Mouse (Mus musculus) limb, embryonic 14.5 days (tissue): Measurements from ENCODE around the gene Tmem230. TPM values are rescaled to one million over a fixed set of nuclear protein-coding genes. Genes with fewer than 3 reads are reported as not detected.

Experiments used
- ATAC-seq: fragments of 200-750 bp; cut with Nextera tagmentation; 2 replicates; pipeline ENCODE4 v1.8.0; 2017; ENCODE audit warnings: low read depth, moderate number of reproducible peaks, moderate TSS enrichment; ENCODE audit not compliant: low FRiP score
- DNase-seq: peaks from one replicate; pipeline ENCODE4 v3.0.0-alpha.2; 2015; ENCODE audit warnings: low spot score
- H3K27ac ChIP-seq: fragments of 300-500 bp; sonication (generic); replicated peaks from 2 replicates; pipeline ENCODE4 v1.5.1; 2014; ENCODE audit warnings: low read depth, mild to moderate bottlenecking, low read length, moderate library complexity, mixed read lengths
- H3K27me3 ChIP-seq: fragments of 300-500 bp; sonication (generic); 2 replicates; pipeline ENCODE4 v1.6.1; 2014; ENCODE audit warnings: low read length, mixed read lengths; ENCODE audit not compliant: control insufficient read depth, insufficient read depth
- H3K36me3 ChIP-seq: fragments of 300-500 bp; sonication (generic); 2 replicates; pipeline ENCODE4 v1.6.1; 2014; ENCODE audit warnings: mild to moderate bottlenecking, low read length, moderate library complexity, mixed read lengths; ENCODE audit not compliant: control insufficient read depth, insufficient read depth
- H3K4me1 ChIP-seq: fragments of 300-500 bp; sonication (generic); 2 replicates; pipeline ENCODE4 v1.6.1; 2014; ENCODE audit warnings: antibody characterized with exemption, low read length, mixed read lengths; ENCODE audit not compliant: control insufficient read depth, insufficient read depth
- H3K4me2 ChIP-seq: fragments of 300-500 bp; sonication (generic); replicated peaks from 2 replicates; pipeline ENCODE4 v1.6.1; 2014; ENCODE audit warnings: low read depth, mild to moderate bottlenecking, low read length, moderate library complexity; ENCODE audit not compliant: severe bottlenecking
- H3K4me3 ChIP-seq: fragments of 300-500 bp; sonication (generic); replicated peaks from 2 replicates; pipeline ENCODE4 v1.5.1; 2014; ENCODE audit warnings: low read length
- H3K9ac ChIP-seq: fragments of 300-500 bp; sonication (generic); 2 replicates; pipeline ENCODE4 v1.6.1; 2014; ENCODE audit warnings: mild to moderate bottlenecking, low read depth, low read length, moderate library complexity; ENCODE audit not compliant: severe bottlenecking
- H3K9me3 ChIP-seq: fragments of 300-500 bp; sonication (generic); 2 replicates; pipeline ENCODE4 v1.6.1; 2016; ENCODE audit warnings: low read length; ENCODE audit not compliant: control insufficient read depth
- POLR2A ChIP-seq: fragments of 200-500 bp; IDR thresholded peaks from 2 replicates; pipeline ENCODE4 v1.8.0; 2012; ENCODE audit warnings: inconsistent platforms, mild to moderate bottlenecking, moderate library complexity, borderline replicate concordance; ENCODE audit not compliant: insufficient read depth, insufficient read length; ENCODE audit errors: extremely low read depth
- WGBS: fragments of 180-500 bp; shearing (Covaris S2); extraction: QIAGEN DNeasy Blood & Tissue Kit; methylation state at CpG from one replicate; pipeline ENCODE4 v1.1.7; 2014; 5-methylcytosine and 5-hydroxymethylcytosine counted together
- polyA plus RNA-seq, 2 experiments: library from polyadenylated mRNA; depleted of rRNA in 1 of 2; stranded (reverse) in 1 of 2; unstranded in 1 of 2; fragments of >200 nt; fragmentation: Nextera tagmentation in 1 of 2; extraction: Ambion mirVana in 1 of 2; gene quantifications; 2 replicates each; pipeline versions ENCODE4 v1.2.1 to v1.2.3; 2012 to 2014

Tmem230 gene
- polyA plus RNA-seq, 2 experiments = 47.2 to 69.4 TPM

DNA sequence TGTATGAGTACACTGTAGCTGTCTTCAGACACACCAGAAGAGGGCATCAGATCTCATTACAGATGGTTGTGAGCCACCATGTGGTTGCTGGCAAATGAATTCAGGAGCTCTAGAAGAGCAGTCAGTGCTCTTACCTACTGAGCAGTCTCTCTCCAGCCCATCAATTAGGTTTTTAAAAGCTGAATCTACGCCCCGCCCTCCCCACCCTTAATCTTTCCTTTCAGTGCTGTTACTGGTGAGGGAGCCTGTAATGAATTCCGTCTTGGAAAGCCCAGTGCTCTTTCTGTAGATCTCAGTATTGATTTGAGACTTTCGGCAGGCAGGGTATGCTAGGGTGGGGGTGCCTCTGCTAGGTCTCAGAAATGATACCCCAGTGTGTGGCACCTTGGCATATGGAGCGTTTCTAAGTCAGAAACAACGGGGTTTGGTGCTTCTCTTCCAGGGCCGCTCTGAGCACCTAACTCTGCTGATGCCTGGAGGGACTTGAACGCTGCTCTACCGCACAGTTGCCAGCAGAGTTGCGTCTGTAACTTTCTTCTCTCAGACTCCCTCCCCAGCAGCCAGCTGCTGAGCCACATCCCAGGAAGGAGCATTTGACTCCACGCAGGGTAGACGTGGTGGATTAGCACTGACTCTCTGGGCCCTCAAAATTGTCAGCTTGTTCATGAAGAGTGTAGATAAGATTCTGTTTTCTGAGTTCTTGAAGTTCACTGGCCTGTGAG is 35.0 kb upstream of the Tmem230 start:
- Histone ChIP-seq H3K4me3 (no peak overlapping the region), H3K9ac (no peak overlapping the region), H3K4me1 (peaks cover 11% of the 10 kb centered on the region), H3K9me3 (no peaks in the 10 kb centered on the region), H3K4me2 (no peak overlapping the region), H3K27me3 (no peaks in the 10 kb centered on the region), H3K36me3 (peaks cover 4% of the 10 kb centered on the region; the same call in 1 of the 2 replicates), H3K27ac (no peak overlapping the region)
- peak; percentile 34; the same call in 1 of the 2 replicates for ATAC-seq
- TF ChIP-seq POLR2A = no peak
- WGBS = 37% methylated on average over 12 of the region's 12 CpGs
- no peak for DNase-seq

DNA sequence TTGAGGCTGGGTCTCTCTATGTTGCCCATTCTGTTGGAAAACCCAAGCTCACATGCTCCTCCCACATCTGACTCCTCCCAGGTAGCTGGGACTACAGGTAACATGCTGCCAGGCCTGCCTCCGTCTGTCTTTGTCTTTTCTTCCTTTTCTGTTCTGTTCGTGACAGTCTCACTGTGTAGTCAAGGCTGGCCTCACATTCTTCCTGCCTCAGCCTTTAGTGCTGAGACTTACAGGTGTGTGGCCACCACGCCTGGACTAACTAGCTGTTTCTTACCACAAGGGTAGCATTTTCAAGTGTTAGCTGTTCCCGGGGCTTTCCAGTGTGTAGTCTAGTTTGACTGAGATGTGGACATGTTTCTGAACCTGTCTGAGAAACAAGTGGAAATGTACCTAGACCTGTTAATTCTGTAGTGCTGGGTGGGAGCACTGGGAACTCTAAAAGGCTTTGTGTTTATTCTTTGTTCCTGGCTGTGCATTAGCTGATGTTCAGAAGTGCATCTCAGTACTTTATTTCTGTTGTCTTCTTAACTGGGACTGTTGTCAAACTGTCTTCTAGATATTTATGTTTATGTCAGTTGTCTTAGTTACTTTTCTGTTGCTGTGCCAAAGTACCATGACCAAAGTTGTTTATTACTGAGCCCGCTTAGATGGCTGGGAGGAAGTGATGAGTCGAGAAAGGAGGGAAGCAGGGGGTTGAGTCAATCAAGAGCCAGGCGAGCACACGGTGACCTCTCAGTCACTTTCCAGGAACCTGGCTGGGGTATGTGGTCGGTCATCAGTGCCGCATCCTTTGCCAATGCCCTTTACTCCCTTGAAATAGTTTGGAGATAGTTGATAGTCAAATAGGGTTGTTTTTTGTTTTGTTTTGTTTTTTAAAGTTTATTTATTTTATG is 34.2 kb upstream of the Tmem230 start:
- no peak overlapping the region for H3K4me3 ChIP-seq
- no peak for DNase-seq

DNA sequence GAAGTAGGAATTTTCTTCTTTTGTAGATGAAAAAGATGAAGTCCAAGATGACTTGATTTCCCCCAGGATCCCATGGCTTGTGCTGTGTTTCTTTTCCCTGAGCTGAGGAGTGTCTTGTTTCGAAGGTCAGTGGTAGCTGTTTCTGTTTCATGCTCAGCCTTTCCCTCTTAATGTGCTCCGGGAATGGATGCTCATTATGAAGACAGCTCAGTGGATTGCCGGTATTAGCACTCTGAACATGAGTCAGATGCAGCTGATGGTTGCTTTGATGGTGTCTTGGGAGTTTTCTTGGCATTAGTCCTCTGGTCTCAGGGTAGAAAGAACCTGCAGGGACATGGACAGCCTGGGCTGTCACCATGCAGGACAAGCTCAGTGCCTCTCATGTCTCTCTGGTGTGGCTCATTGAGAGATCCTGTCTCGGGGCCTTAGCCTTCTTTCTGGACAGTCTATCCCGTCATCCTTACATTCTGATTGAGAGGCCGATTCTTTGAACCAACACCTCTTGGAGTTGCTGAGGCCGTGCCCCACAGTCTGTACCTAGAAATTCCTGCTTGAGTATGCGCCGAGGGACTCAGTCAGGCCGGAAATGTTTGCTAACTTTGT is 33.0 kb upstream of the Tmem230 start:
- peaks cover 4% of the 10 kb centered on the region; the same call in 1 of the 2 replicates for H3K36me3 ChIP-seq
- no peak for TF ChIP-seq POLR2A
- no peaks in the 10 kb centered on the region for H3K9me3 ChIP-seq
- 96% methylated on average over 10 of the region's 10 CpGs for WGBS
- ATAC-seq = no peak
- no peak overlapping the region for H3K27ac ChIP-seq
- no peak overlapping the region for H3K9ac ChIP-seq
- no peak overlapping the region for H3K4me2 ChIP-seq
- no peaks in the 10 kb centered on the region for H3K27me3 ChIP-seq
- no peak overlapping the region for H3K4me3 ChIP-seq
- H3K4me1 ChIP-seq = peaks cover 11% of the 10 kb centered on the region
- no peak for DNase-seq

More for the DNA sequence above, 34.2 kb upstream of the Tmem230 start:
- H3K9me3 ChIP-seq = no peaks in the 10 kb centered on the region
- 64% methylated on average over 10 of the region's 10 CpGs for WGBS
- H3K4me1 ChIP-seq = peaks cover 11% of the 10 kb centered on the region
- no peak for ATAC-seq
- no peak overlapping the region for H3K4me2 ChIP-seq
- TF ChIP-seq POLR2A = no peak
- H3K36me3 ChIP-seq = peaks cover 4% of the 10 kb centered on the region; the same call in 1 of the 2 replicates
- H3K27ac ChIP-seq = no peak overlapping the region
- no peaks in the 10 kb centered on the region for H3K27me3 ChIP-seq
- no peak overlapping the region for H3K9ac ChIP-seq

DNA sequence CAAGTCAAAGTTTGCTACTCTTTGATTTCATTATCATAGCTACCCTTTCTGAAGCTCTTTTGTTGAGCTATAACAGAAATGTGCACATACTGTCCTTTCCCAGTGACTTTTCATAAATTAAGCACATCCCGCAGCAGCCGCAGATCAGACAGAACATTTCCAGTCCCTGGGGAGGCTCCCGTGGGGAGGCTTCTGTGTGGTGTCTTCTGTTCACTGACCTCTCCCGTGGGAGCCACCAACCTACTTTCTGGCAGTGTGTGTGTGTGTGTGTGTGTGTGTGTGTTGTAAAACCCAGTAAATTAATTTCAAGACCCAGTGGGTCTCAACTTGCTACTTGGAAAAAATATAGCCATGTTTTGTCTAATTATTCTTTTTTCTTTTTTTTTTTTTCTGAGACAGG is 32.4 kb upstream of the Tmem230 start:
- H3K36me3 ChIP-seq = peaks cover 4% of the 10 kb centered on the region; the same call in 1 of the 2 replicates
- peaks cover 11% of the 10 kb centered on the region for H3K4me1 ChIP-seq
- no peak overlapping the region for H3K9ac ChIP-seq
- no peak for TF ChIP-seq POLR2A
- H3K27me3 ChIP-seq = no peaks in the 10 kb centered on the region
- no peaks in the 10 kb centered on the region for H3K9me3 ChIP-seq
- H3K27ac ChIP-seq = no peak overlapping the region
- H3K4me2 ChIP-seq = no peak overlapping the region
- WGBS = 85% methylated on average over 4 of the region's 4 CpGs
- DNase-seq (no peak), ATAC-seq (no peak)
- no peak overlapping the region for H3K4me3 ChIP-seq

DNA sequence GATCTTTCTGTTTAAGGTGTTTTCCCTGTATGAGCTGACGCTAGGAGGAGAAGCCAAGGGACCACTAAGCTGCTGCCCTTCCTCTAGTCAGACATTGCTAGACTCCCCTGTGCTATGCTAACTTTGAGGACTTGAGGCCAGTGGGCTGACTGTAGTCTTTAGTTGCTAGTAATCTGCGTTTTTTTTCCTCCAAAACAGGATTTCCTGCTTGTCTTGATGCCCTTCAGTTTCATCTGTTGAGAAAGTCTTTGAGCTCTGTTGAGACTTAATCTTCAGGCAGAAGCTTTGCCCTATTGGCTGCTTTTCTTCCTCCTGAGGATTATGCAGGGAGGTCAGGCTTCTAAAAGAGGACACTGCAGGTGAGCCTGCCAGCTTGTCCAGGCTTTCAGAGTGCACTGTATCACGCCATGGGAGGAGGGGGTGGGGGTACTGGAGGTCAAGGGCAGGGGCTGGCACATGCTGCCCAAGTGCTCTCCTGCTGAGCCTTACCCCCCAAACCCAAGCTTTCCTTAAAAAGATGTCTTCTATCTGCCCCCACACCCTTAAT is 31.8 kb upstream of the Tmem230 start:
- no peak for ATAC-seq
- H3K27ac ChIP-seq = no peak overlapping the region

More for the DNA sequence above, 31.8 kb upstream of the Tmem230 start:
- Histone ChIP-seq H3K4me1 (peaks cover 11% of the 10 kb centered on the region), H3K4me3 (no peak overlapping the region), H3K27me3 (no peaks in the 10 kb centered on the region), H3K4me2 (no peak overlapping the region), H3K9me3 (no peaks in the 10 kb centered on the region), H3K36me3 (peaks cover 4% of the 10 kb centered on the region; the same call in 1 of the 2 replicates), H3K9ac (no peak overlapping the region)
- no peak for DNase-seq
- WGBS = 81% methylated on average over 3 of the region's 3 CpGs
- TF ChIP-seq POLR2A = no peak
